Mouse (Mus musculus) gastrocnemius, postnatal 14 days (tissue): ENCODE measurements around the gene Tchhl1. TPM values are rescaled to one million over a fixed set of nuclear protein-coding genes. Genes with fewer than 3 reads are reported as not detected.

ENCODE experiments used
- DNase-seq: peaks from one replicate; pipeline ENCODE4 v3.0.0; 2021; ENCODE audit warnings: mixed read lengths
- intact Hi-C: fragments of 180-260 bp; cut with DNase I; formaldehyde crosslinking; loops from one replicate; pipeline ENCODE4 v1.15.1; 2025; ENCODE audit warnings: low total_unique reads
- microRNA-seq, 2 experiments: library from miRNA; unstranded; fragments of <30 nt; microRNA quantifications; one replicate each; pipeline ENCODE4 v1.2.0; 2021
- total RNA-seq, 2 experiments: library from RNA; stranded (reverse); gene quantifications; 2 replicates each; pipeline ENCODE4 v1.2.3; 2021

Gene Tchhl1
- total RNA-seq, 2 experiments from 2014 or later, result not detected

GRCm38 (mm10) chr3:93497131-93497530 is 28.6 kb downstream of the Tchhl1 start:
- intact Hi-C loops, result loop anchor here (10.0 kb wide), 1 partner anchor 362 kb away; no protein-coding TSS in a partner anchor
- no peak for DNase-seq

GRCm38 (mm10) chr3:93499129-93499528 is 30.6 kb downstream of the Tchhl1 start:
- DNase-seq, result no peak
- intact Hi-C loops, result loop anchor here (10.0 kb wide), 1 partner anchor 364 kb away; no protein-coding TSS in a partner anchor

DNA sequence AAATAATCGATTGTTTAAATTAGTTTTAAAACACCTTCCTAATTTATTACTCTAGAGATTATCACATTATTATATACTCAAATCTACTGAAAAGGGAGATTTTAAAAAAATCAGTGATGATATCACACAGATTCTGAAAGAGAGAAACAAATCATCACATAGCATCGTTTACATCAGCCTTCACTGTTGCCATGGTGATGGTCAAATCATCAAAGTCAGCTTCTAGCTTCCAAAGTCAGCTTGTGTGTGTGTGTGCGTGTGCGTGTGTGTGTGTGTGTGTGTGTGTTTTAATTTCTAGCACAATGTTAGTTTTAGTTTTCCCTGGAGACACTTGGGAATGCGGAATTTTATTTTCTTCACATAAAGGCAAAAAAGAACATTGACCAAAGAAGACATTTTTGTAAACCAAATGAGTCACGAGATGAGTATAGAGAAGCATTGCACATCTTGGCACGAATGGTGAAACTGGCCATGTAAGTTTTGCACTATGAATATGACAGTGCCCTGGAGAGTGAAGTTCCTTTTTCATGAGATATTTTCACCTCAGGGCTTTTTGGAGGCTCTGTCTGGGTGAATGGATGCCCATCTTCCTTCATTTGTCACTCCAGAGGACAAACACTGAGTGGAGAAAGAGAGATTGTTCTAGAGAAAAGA is 36.1 kb downstream of the Tchhl1 start:
- no peak for DNase-seq
- intact Hi-C loops, result no loop called here

- no peak for DNase-seq
- intact Hi-C loops, result no loop called here
Observed at GRCm38 (mm10) chr3:93505960-93506863, 37.7 kb downstream of the Tchhl1 start.

GRCm38 (mm10) chr3:93506881-93507325 is 38.3 kb downstream of the Tchhl1 start:
- intact Hi-C loops, result no loop called here
- no peak for DNase-seq

GRCm38 (mm10) chr3:93509301-93509700 is 40.7 kb downstream of the Tchhl1 start:
- DNase-seq, result no peak
- intact Hi-C loops, result no loop called here

GRCm38 (mm10) chr3:93511036-93511435 is 42.5 kb downstream of the Tchhl1 start:
- no peak for DNase-seq
- intact Hi-C loops, result no loop called here

DNA sequence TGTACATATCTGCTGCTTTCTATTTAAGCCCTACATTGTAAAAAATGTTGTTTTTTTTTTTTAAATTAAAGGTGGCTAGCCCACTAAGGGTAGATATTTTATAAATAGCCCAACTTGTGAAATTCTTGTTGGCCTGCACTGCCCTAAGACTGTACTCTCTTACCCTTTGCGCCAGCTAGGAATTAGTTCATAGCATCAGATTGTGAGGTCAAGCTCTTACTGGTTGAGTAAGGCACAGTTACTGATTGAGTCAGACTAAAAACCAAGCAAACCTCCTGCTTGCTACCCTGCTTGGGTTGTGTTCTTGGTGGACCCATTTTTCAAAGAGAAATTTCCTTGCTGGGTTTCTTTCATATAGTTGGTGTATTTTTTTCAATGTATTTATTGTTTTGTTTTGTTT is 43.2 kb downstream of the Tchhl1 start:
- intact Hi-C loops, result no loop called here
- DNase-seq, result no peak

DNA sequence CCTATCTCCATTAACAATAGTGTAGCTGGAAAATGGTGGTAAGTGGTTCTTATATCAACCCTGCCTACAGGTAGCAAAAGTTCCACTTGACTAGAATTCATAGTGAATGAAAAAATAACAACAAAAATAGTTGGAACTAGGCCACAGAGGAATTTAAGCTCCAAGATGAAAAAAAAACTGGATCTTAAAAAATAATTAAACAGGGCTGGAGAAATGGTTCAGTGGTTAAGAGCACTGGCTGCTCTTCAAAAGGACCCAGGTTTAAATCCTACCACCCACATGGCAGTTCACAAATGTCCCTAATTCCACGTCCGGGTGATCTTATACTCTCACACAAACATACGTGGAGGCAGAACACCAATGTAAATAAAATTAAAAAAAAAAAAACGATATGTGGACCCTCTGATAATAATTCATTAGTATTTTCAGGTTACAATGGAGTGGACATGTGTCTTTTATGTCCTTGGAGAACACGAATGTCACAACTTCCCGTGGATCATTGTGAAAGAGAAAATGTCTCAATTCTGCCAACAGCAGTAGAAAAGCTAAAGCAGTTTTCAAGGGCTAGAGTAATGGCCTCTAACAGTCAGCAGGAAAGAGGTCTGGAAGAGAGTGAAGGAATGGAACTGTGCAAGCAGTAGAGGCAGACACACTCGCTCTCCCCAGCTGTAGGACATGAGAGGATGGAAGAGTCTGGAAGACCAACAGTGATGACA is 44.0 kb downstream of the Tchhl1 start:
- no peak for DNase-seq
- intact Hi-C loops, result no loop called here

DNA sequence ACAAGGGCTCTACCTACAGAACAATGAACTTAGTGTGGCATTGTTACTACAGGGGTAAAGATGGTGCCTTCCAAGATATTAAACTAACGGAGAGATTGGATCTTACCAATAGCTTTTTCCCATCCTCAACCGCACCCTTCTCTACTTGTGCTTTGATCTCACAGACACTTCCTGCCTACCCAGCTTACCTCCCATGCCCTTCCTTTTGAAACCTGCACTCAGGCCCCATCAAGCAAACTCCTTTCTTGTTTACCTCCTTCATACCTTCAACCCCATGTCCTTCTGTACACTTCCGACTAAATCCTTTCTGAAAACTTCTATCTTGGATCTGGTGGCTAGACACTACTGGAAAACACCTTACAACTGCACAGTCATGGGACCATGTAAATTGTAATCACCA is 46.1 kb downstream of the Tchhl1 start:
- no peak for DNase-seq
- intact Hi-C loops, result no loop called here

- intact Hi-C loops, result no loop called here
Observed at GRCm38 (mm10) chr3:93517343-93517742, 48.8 kb downstream of the Tchhl1 start.

DNA sequence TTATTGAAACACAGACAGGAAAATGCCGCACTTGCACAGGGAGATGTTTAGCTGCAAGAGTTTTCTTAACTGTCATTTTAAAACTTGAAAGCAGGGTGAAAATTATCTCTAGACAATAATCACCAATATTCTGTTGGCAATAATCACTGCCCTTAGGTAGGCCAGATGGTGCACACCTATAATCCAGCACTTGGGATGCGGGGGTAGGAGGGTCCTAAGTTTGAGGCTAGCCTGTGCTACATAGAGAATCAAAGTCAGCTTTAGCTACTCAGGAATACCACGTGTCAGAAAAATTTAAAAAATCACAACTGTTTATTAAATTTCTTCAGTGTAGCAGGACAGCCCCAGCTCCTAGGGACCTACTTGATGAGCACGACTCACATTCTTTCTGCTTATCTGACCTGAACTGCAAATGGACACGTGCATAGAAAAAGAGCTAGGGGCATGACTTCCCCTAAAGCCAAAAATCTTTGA is 51.3 kb downstream of the Tchhl1 start:
- no peak for DNase-seq
- intact Hi-C loops, result no loop called here

More at GRCm38 (mm10) chr3:93517343-93517742, 48.8 kb downstream of the Tchhl1 start:
- DNase-seq, result no peak

- intact Hi-C loops, result no loop called here
- DNase-seq, result peak; percentile 67
Observed at GRCm38 (mm10) chr3:93520330-93521193, 52.0 kb downstream of the Tchhl1 start, which contains the start of gene S100a11. Gene S100a11, plus strand, starts transcription at chr3:93520488.

Small RNA genes lying within 50 kb of the gene (microRNA-seq; reads per million reads assigned to microRNA genes)
- 0 reads per million in 2 experiments for gene Gm22752

Other genes starting within 250 kb of the Tchhl1 start
- not detected for gene Flg, start 195.2 kb upstream of the Tchhl1 start, total RNA-seq
- gene Hrnr, start 149.0 kb upstream of the Tchhl1 start, total RNA-seq, result not detected
- not detected for gene Rptn, start 75.1 kb upstream of the Tchhl1 start, total RNA-seq
- gene Tchh, start 26.4 kb upstream of the Tchhl1 start, total RNA-seq, result under 1 TPM in 1 of 2 experiments, not detected in 1; 0.07 TPM
- 100 to 1,000 TPM; 101 to 110 TPM for gene S100a11, start 51.7 kb downstream of the Tchhl1 start, total RNA-seq
- 100 to 1,000 TPM; 102 to 107 TPM for gene S100a10, start 86.3 kb downstream of the Tchhl1 start, total RNA-seq
- not detected for gene Tdpoz2, start 183.9 kb downstream of the Tchhl1 start, total RNA-seq
- gene Tdpoz1, start 207.6 kb downstream of the Tchhl1 start, total RNA-seq, result not detected
- not detected for gene Gm37596, start 224.3 kb downstream of the Tchhl1 start, total RNA-seq